Mouse (Mus musculus): ENCODE measurements at regions not wholly inside any gene's neighbourhood (a gene's known extent, or its start where the extent isn't known, plus 50 kb on each side); places are given as distances from the start of the nearest gene placed in this dataset.

DNA sequence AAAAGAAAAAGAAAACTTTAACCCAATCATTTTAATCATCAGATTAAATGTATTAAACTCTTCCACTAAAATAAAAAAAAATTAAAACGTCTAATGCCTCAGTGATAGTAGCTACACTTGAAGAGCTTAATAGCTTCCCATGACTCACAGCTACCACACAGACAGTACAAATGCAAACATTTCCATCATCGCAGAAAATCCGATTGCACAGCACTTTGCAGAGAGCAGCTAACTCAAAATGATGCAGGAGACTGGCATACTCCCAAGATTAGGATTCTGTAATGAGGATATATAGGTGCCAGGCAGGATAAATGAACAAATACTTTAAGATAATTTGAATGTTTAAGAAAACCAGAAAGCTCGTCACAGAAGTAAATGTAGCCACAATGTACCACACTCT is 238.3 kb upstream of the Kif2a start:
- TF ChIP-seq MAFK (IDR thresholded peaks at IDR 0.05; ENCODE audit: insufficient read depth, low read depth, low read length) (no peak), HCFC1 (IDR thresholded peaks at IDR 0.05; ENCODE audit: borderline replicate concordance, insufficient read depth, low read length) (no peak), ZNF384 (IDR thresholded peaks at IDR 0.05; ENCODE audit: low read depth, low read length) (no peak), ZC3H11A (IDR thresholded peaks at IDR 0.05; ENCODE audit: borderline replicate concordance, low read depth, low read length) (no peak), CHD2 (IDR thresholded peaks at IDR 0.05; ENCODE audit: low read depth, low read length) (no peak)
